Mouse (Mus musculus): ENCODE results near the gene Plekhh3. TPM values are rescaled to one million over a fixed set of nuclear protein-coding genes. Genes with fewer than 3 reads are reported as not detected.

Gene Plekhh3
- total RNA-seq, 1 experiment, result 3.4 TPM

DNA sequence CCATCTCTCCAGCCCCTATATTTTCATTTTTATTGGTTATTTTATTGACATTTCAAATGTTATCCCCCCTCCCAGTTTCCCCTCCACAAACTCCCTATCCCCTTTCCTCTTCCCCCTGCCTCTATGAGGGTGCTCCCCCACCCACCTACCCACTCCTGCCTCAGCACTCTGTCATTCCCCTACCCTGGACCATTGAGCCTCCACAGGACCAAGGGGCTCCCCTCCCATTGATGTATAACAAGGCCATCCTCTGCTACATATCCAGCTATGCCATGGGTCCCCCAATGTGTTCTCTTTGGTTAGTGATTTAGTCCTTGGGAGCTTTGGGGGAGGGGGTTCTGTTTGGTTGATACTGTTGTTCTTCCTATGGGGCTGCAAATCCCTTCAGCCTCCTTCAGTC, 16.5 kb downstream of the Plekhh3 start:
- Histone ChIP-seq H3K36me3 (ENCODE audit: control insufficient read depth, insufficient read depth, low read length, poor library complexity, severe bottlenecking) (no peaks in the 10 kb centered on the region), H3K9me3 (ENCODE audit: control insufficient read depth, insufficient read depth, low read depth, low read length) (no peaks in the 10 kb centered on the region), H3K9ac (ENCODE audit: insufficient read depth, low read depth, low read length, poor library complexity, severe bottlenecking) (no peak overlapping the region), H3K4me3 (ENCODE audit: insufficient read depth in 1 of 2, low read depth in 1 of 2, low read length in 2 of 2, poor library complexity in 1 of 2, severe bottlenecking in 1 of 2) (no peak overlapping the region), H3K27ac (ENCODE audit: insufficient read depth, low read depth, low read length, poor library complexity, severe bottlenecking) (no peak overlapping the region), H3K4me1 (ENCODE audit: control insufficient read depth in 2 of 2, insufficient read depth in 2 of 2, low read length in 2 of 2, poor library complexity in 1 of 2) (peaks cover 0 to 6% of the 10 kb centered on the region in 2 experiments; a peak in 1 of 4 replicates)
- no peak for DNase-seq (ENCODE audit: low read depth, low spot score)
- in situ Hi-C loops (cut with MboI; ENCODE audit: low sequenced_read_pairs in 2 of 2, unreplicated experiment in 2 of 2), result no loop called here
- TF ChIP-seq CHD2 (IDR thresholded peaks at IDR 0.05; ENCODE audit: low read depth, low read length), result no peak
- no peak for TF ChIP-seq HCFC1 (IDR thresholded peaks at IDR 0.05; ENCODE audit: borderline replicate concordance, insufficient read depth, low read length)
- TF ChIP-seq MAFK (IDR thresholded peaks at IDR 0.05; ENCODE audit: insufficient read depth, low read depth, low read length), result no peak
- no peak for TF ChIP-seq ZNF384 (IDR thresholded peaks at IDR 0.05; ENCODE audit: low read depth, low read length)
- TF ChIP-seq ZC3H11A (IDR thresholded peaks at IDR 0.05; ENCODE audit: borderline replicate concordance, low read depth, low read length), result no peak

DNA sequence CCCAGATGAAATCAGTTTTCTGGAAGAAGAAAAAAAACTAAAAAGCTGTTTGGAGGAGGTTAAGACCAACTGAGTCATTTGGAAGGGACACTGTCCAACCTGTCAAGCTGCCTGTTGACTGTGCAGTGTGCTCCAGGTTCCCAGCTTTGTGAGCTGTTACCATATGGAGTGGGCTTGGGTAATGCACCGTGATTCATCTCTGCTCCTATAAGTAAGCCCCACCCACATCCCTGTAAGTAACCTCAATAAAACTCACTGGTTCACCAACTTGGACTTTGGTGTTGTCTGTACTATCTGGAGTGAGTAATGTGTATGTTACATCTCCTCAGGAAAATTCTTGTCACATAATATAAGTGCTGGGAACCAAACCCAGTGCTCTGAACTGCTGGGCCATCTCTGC, 18.3 kb downstream of the Plekhh3 start:
- peaks cover 1 to 10% of the 10 kb centered on the region in 2 experiments; a peak in 2 of 4 replicates for H3K4me1 ChIP-seq (ENCODE audit: control insufficient read depth in 2 of 2, insufficient read depth in 2 of 2, low read length in 2 of 2, poor library complexity in 1 of 2)
- no peaks in the 10 kb centered on the region for H3K36me3 ChIP-seq (ENCODE audit: control insufficient read depth, insufficient read depth, low read length, poor library complexity, severe bottlenecking)
- no peak for TF ChIP-seq MAFK (IDR thresholded peaks at IDR 0.05; ENCODE audit: insufficient read depth, low read depth, low read length)
- TF ChIP-seq HCFC1 (IDR thresholded peaks at IDR 0.05; ENCODE audit: borderline replicate concordance, insufficient read depth, low read length), result no peak
- TF ChIP-seq CHD2 (IDR thresholded peaks at IDR 0.05; ENCODE audit: low read depth, low read length), result no peak
- TF ChIP-seq ZC3H11A (IDR thresholded peaks at IDR 0.05; ENCODE audit: borderline replicate concordance, low read depth, low read length), result no peak
- no peak for TF ChIP-seq ZNF384 (IDR thresholded peaks at IDR 0.05; ENCODE audit: low read depth, low read length)
- no peak overlapping the region for H3K9ac ChIP-seq (ENCODE audit: insufficient read depth, low read depth, low read length, poor library complexity, severe bottlenecking)
- H3K9me3 ChIP-seq (ENCODE audit: control insufficient read depth, insufficient read depth, low read depth, low read length), result no peaks in the 10 kb centered on the region
- H3K27ac ChIP-seq (ENCODE audit: insufficient read depth, low read depth, low read length, poor library complexity, severe bottlenecking), result no peak overlapping the region
- in situ Hi-C loops (cut with MboI; ENCODE audit: low sequenced_read_pairs in 2 of 2, unreplicated experiment in 2 of 2), result no loop called here
- no peak for DNase-seq (ENCODE audit: low read depth, low spot score)
- no peak overlapping the region for H3K4me3 ChIP-seq (ENCODE audit: insufficient read depth in 1 of 2, low read depth in 1 of 2, low read length in 2 of 2, poor library complexity in 1 of 2, severe bottlenecking in 1 of 2)

DNA sequence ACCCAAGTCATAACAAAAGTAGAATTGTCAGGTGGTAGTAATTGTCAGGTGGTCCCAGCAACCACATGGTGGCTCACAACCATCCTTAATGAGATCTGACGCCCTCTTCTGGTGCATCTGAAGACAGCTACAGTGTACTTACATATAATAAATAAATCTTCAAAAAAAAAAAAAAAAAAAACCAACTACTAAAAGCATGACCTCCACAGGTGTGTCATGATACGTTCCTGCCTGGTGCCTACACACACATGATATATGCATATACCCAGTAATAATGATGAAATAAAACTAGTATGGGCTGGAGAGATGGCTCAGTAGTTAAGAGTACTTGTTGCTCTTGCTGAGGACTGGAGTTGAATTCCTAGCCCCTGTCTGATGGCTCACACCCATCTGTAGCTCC, 20.1 kb downstream of the Plekhh3 start:
- Histone ChIP-seq H3K4me3 (ENCODE audit: insufficient read depth in 1 of 2, low read depth in 1 of 2, low read length in 2 of 2, poor library complexity in 1 of 2, severe bottlenecking in 1 of 2) (no peak overlapping the region), H3K9me3 (ENCODE audit: control insufficient read depth, insufficient read depth, low read depth, low read length) (no peaks in the 10 kb centered on the region), H3K9ac (ENCODE audit: insufficient read depth, low read depth, low read length, poor library complexity, severe bottlenecking) (no peak overlapping the region), H3K36me3 (ENCODE audit: control insufficient read depth, insufficient read depth, low read length, poor library complexity, severe bottlenecking) (no peaks in the 10 kb centered on the region), H3K4me1 (ENCODE audit: control insufficient read depth in 2 of 2, insufficient read depth in 2 of 2, low read length in 2 of 2, poor library complexity in 1 of 2) (peaks cover 1 to 4% of the 10 kb centered on the region in 2 experiments; a peak in 2 of 4 replicates), H3K27ac (ENCODE audit: insufficient read depth, low read depth, low read length, poor library complexity, severe bottlenecking) (no peak overlapping the region)
- no peak for DNase-seq (ENCODE audit: low read depth, low spot score)
- in situ Hi-C loops (cut with MboI; ENCODE audit: low sequenced_read_pairs in 2 of 2, unreplicated experiment in 2 of 2), result no loop called here
- TF ChIP-seq CHD2 (IDR thresholded peaks at IDR 0.05; ENCODE audit: low read depth, low read length), result no peak
- TF ChIP-seq ZNF384 (IDR thresholded peaks at IDR 0.05; ENCODE audit: low read depth, low read length), result peak; percentile 77

DNA sequence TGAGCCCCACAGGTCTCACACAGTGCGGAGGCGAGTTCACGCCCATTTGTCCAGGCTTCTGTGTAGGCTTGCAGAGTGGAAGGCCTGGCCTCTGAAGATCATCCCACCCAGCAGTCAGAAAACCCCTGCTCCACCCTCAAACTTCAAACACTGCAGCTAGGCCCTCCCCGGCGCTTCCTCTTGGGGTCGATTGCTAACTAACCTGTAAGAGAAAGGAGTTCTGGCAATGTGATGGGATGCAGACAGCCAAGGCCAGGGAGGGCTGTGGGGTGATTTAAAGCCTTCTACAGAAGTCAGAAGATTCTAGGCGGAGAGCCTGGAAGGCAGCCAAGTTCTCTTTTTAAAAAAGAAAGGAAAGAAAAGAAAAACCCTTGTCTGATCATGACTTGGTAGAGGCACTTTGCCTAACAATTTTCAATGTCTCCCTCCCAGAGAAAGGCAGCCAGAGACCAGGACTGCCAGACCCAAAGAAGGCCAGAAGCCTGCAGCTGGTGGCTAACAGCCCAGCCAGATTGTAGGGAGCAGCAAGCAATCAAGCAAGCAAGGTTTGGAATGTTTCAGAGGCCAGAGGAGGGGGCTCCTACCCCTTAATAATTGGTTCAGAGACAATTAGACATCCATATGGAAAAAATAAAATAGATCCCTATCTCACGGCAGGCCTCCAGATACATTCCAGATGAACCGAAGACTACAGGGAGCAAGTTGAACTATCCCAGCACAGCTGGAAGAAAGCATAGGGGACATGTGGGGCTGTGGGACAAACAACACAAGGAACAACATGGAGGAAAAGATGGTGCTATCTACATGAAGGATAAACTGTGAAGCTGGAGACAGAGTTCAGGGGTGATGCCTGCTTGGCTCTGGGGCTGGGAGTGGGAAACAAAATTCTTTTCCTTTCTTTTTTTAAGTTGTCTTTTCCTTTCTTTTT, 21.7 kb downstream of the Plekhh3 start:
- Histone ChIP-seq H3K4me1 (ENCODE audit: control insufficient read depth in 2 of 2, insufficient read depth in 2 of 2, low read length in 2 of 2, poor library complexity in 1 of 2) (peaks cover 1 to 4% of the 10 kb centered on the region in 2 experiments; a peak in 2 of 4 replicates), H3K36me3 (ENCODE audit: control insufficient read depth, insufficient read depth, low read length, poor library complexity, severe bottlenecking) (no peaks in the 10 kb centered on the region), H3K9ac (ENCODE audit: insufficient read depth, low read depth, low read length, poor library complexity, severe bottlenecking) (no peak overlapping the region), H3K27ac (ENCODE audit: insufficient read depth, low read depth, low read length, poor library complexity, severe bottlenecking) (no peak overlapping the region), H3K4me3 (ENCODE audit: insufficient read depth in 1 of 2, low read depth in 1 of 2, low read length in 2 of 2, poor library complexity in 1 of 2, severe bottlenecking in 1 of 2) (no peak overlapping the region), H3K9me3 (ENCODE audit: control insufficient read depth, insufficient read depth, low read depth, low read length) (no peaks in the 10 kb centered on the region)
- DNase-seq (ENCODE audit: low read depth, low spot score), result no peak
- TF ChIP-seq ZC3H11A (IDR thresholded peaks at IDR 0.05; ENCODE audit: borderline replicate concordance, low read depth, low read length) (no peak), MAFK (IDR thresholded peaks at IDR 0.05; ENCODE audit: insufficient read depth, low read depth, low read length) (no peak), HCFC1 (IDR thresholded peaks at IDR 0.05; ENCODE audit: borderline replicate concordance, insufficient read depth, low read length) (no peak), CHD2 (IDR thresholded peaks at IDR 0.05; ENCODE audit: low read depth, low read length) (no peak), ZNF384 (IDR thresholded peaks at IDR 0.05; ENCODE audit: low read depth, low read length) (no peak)
- in situ Hi-C loops (cut with MboI; ENCODE audit: low sequenced_read_pairs in 2 of 2, unreplicated experiment in 2 of 2), result no loop called here

Measured in ES-E14 (cell line).